In the genomic region with DNA sequence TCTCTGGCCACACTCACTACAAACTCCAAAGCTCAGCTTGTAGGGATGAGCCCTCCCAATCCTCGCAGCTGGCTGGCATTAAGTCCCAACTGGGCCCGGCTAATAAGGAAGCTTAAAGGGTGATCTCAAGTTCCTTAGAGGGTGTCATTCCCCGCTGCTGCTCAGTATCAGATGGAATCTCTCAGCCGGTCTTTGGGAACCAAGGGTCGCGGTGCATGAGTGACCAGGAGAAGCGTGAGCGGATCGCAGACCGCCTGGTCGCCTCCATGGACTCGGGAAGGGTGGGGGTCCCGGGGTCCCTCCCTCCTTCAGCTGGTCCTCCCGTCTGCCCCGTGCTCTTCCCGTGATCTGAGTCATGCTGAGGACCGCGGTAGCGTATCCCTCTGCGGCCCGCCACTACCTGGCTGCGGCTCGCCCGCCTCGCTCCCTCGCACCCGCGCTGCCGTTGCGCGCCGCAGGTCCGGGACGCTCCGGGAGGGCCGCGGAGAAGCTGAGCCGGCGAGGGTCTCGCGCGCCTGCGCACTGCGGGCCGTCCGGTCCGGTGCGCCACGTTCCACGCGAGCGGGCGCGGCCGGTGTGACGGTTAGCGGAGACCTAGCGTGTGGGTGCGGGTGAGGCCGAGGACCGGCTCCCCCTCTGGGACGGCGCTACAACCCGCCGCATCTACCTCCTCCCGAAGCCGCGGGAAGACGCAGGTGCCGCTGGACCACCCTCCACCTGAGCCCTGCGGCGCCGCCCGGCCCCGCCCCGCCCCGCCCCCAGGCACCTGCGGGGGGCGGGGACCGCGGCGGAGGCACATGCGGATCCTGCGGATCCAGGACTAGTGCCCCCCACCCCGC, we compare ENCODE assay signal across 8 mouse cellular contexts. TPM values are rescaled to one million over a fixed set of nuclear protein-coding genes. Genes with fewer than 3 reads are reported as not detected.
A peak's percentile ranks its signal among the peaks of the same experiment; 100 is the strongest.
DNase-seq lines count a peak whose midpoint lies in the region; ATAC-seq and TF ChIP-seq lines count a peak whose summit lies in the region.

A gene (minus strand): TSS at position 754 of the 839 bp plus-strand sequence.

- no peaks in the 10 kb centered on the region for H3K36me3 ChIP-seq in lung, embryonic 14.5 days (ENCODE audit: insufficient read depth)

- no peak for TF ChIP-seq CTCF in lung, embryonic 14.5 days (IDR thresholded peaks at IDR 0.05; ENCODE audit: low read depth)

- H3K9me3 ChIP-seq in lung, embryonic 14.5 days (ENCODE audit: low read depth, low read length), result no peaks in the 10 kb centered on the region

- peaks cover 40% of the 10 kb centered on the region for H3K27me3 ChIP-seq in lung, embryonic 14.5 days (ENCODE audit: insufficient read depth, low read length)

- WGBS in lung, embryonic 14.5 days, result under 1% methylated on average over 76 of the region's 85 CpGs

- ATAC-seq in granulocyte monocyte progenitor cell, adult 5-6 weeks (replicated peaks; ENCODE audit: poor library complexity, severe bottlenecking), result peak; percentile 69
- ATAC-seq in lung, embryonic 14.5 days (ENCODE audit: insufficient read depth), result peak; percentile 89

- H3K9ac ChIP-seq in lung, embryonic 14.5 days, result peak within 1 kb of the TSS; percentile 34

- H3K4me3 ChIP-seq in lung, embryonic 14.5 days (ENCODE audit: low read depth, low read length), result peak within 1 kb of the TSS; percentile 58

- no peak within 1 kb of the TSS for H3K27ac ChIP-seq in lung, embryonic 14.5 days (ENCODE audit: low read depth)

- H3K4me1 ChIP-seq in lung, embryonic 14.5 days (ENCODE audit: insufficient read depth), result peaks cover 4% of the 10 kb centered on the region; the same call in 1 of the 2 replicates

- peak within 1 kb of the TSS; percentile 96 for H3K4me2 ChIP-seq in lung, embryonic 14.5 days

- DNase-seq in ovary, postnatal 36 days (ENCODE audit: low spot score), result peak; percentile 62
- DNase-seq in ovary, postnatal 14 days (ENCODE audit: low spot score), result no peak
- peak; percentile 5 for DNase-seq in cerebellum, adult 9-11 months
- DNase-seq in kidney, postnatal 25 days, result peak; percentile 7 to 63
- DNase-seq in lung, embryonic 14.5 days, result peak; percentile 61
- peak; percentile 59 for DNase-seq in right cerebral cortex, adult 18-20 months
- no peak for DNase-seq in spleen, adult 18-20 months

RNA-seq across cellular contexts. Expression of the gene that starts here (rescaled TPM):
- total RNA-seq in granulocyte monocyte progenitor cell, adult 5-6 weeks (2014; fragmentation: Nextera tagmentation), result not detected in 2 replicates
- total RNA-seq in granulocyte monocyte progenitor cell, adult 5-6 weeks (2017), result not detected in 2 replicates
- 1.4 TPM in 2 replicates for polyA plus RNA-seq in lung, embryonic 14.5 days (2014; fragmentation: Nextera tagmentation; extraction: Ambion mirVana)

Comparison
In these comparisons a context has a peak if more than half of its experiments do, and no peak if none do; other contexts are left out.
1. DNase-seq: peak in ovary, postnatal 36 days (single experiment), cerebellum, adult 9-11 months (single experiment), kidney, postnatal 25 days (2 of 2), lung, embryonic 14.5 days (single experiment) and right cerebral cortex, adult 18-20 months (single experiment); none in ovary, postnatal 14 days (single experiment) and spleen, adult 18-20 months (0 of 2).
2. Peak in ATAC-seq in granulocyte monocyte progenitor cell, adult 5-6 weeks; RNA of the gene not detected or under 1 TPM.